Mouse (Mus musculus) liver, postnatal 0 days (tissue): Measurements from ENCODE around the gene Camkv. TPM values are rescaled to one million over a fixed set of nuclear protein-coding genes. Genes with fewer than 3 reads are reported as not detected.

ENCODE experiments used
- ATAC-seq: fragments of 200-750 bp; cut with Nextera tagmentation; 2 replicates; pipeline ENCODE4 v1.8.0; 2017; ENCODE audit warnings: mild to moderate bottlenecking, moderate library complexity
- DNase-seq: peaks from one replicate; pipeline ENCODE4 v3.0.0-alpha.2; 2016
- H3K27ac ChIP-seq: fragments of 300-500 bp; sonication (generic); 2 replicates; pipeline ENCODE4 v1.5.1; 2014; ENCODE audit warnings: antibody characterized with exemption, moderate library complexity, mild to moderate bottlenecking, low read depth
- H3K27me3 ChIP-seq: fragments of 300-500 bp; sonication (generic); 2 replicates; pipeline ENCODE4 v1.6.1; 2014; ENCODE audit warnings: low read length, control low read depth, mixed read lengths; ENCODE audit not compliant: insufficient read depth
- H3K36me3 ChIP-seq: fragments of 300-500 bp; sonication (generic); replicated peaks from 2 replicates; pipeline ENCODE4 v1.6.1; 2014; ENCODE audit warnings: mild to moderate bottlenecking, control low read depth, low read length, moderate library complexity, mixed read lengths; ENCODE audit not compliant: insufficient read depth
- H3K4me1 ChIP-seq: fragments of 300-500 bp; sonication (generic); 2 replicates; pipeline ENCODE4 v1.6.1; 2014; ENCODE audit warnings: antibody characterized with exemption, mild to moderate bottlenecking, control low read depth; ENCODE audit not compliant: insufficient read depth
- H3K4me2 ChIP-seq: fragments of 300-500 bp; sonication (generic); 2 replicates; pipeline ENCODE4 v1.6.1; 2014; ENCODE audit warnings: low read depth, mild to moderate bottlenecking, low read length, moderate library complexity, mixed read lengths
- H3K4me3 ChIP-seq: fragments of 300-500 bp; sonication (generic); 2 replicates; pipeline ENCODE4 v1.5.1; 2014; ENCODE audit warnings: low read depth, low read length
- H3K9ac ChIP-seq: fragments of 300-500 bp; sonication (generic); replicated peaks from 2 replicates; pipeline ENCODE4 v1.6.1; 2014; ENCODE audit warnings: mild to moderate bottlenecking, moderate library complexity
- H3K9me3 ChIP-seq: fragments of 300-500 bp; sonication (generic); 2 replicates; pipeline ENCODE4 v1.6.1; 2016; ENCODE audit warnings: mild to moderate bottlenecking, control low read depth, low read length, mixed read lengths
- CTCF ChIP-seq: sonication (generic); IDR thresholded peaks from 2 replicates; pipeline ENCODE4 v1.5.1; 2016; ENCODE audit warnings: antibody characterized with exemption, low read depth
- EP300 ChIP-seq: IDR thresholded peaks from 2 replicates; pipeline ENCODE4 v1.6.1; 2016; ENCODE audit warnings: antibody characterized with exemption, low read depth, mild to moderate bottlenecking
- WGBS: fragments of 180-500 bp; shearing (Covaris S2); extraction: QIAGEN DNeasy Blood & Tissue Kit; methylation state at CpG from one replicate; pipeline ENCODE4 v1.1.7; 2014; ENCODE audit not compliant: insufficient replicate concordance; 5-methylcytosine and 5-hydroxymethylcytosine counted together
- polyA plus RNA-seq: library from polyadenylated mRNA; unstranded; fragments of >200 nt; fragmentation: Nextera tagmentation; extraction: Ambion mirVana; gene quantifications from 2 replicates; pipeline ENCODE4 v1.2.1, GENCODE M21; 2015

Camkv gene
- polyA plus RNA-seq, 1 experiment from 2014 or later: 0.09 TPM

DNA sequence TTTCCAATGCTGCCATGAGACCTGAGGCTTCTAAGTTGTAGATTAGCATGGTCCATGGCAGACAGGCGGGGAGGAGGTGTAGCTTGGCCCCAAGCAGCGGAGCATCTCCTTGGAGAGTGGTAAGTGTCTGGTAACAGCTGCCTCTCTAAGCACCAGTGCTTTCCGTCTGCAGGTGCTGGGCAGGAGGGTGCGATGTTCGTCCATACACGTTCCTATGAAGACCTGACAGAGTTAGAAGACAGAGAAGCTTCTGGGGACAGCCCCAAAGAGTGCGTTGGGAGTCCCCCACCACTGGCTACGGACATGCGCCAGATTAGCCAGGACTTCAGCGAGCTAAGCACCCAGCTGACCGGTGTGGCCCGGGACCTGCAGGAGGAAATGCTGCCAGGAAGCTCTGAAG lies 35.6 kb upstream of the Camkv start:
- DNase-seq (no peak), ATAC-seq (no peak; the same call in 1 of the 2 replicates)
- 65% methylated on average over 12 of the region's 12 CpGs for WGBS
- Histone ChIP-seq H3K9ac (no peak overlapping the region), H3K36me3 (peaks cover 13% of the 10 kb centered on the region), H3K4me2 (no peak overlapping the region), H3K27me3 (no peaks in the 10 kb centered on the region), H3K27ac (0 out of 2 replicates have a peak overlapping the region, but pooled peaks have one; percentile 8), H3K4me3 (no peak overlapping the region), H3K9me3 (no peaks in the 10 kb centered on the region), H3K4me1 (peaks cover 4% of the 10 kb centered on the region; the same call in 1 of the 2 replicates)
- TF ChIP-seq EP300: no peak
- TF ChIP-seq CTCF: no peak

GRCm38 (mm10) chr9:107900840-107901626 lies 34.4 kb upstream of the Camkv start:
- ATAC-seq: peak; percentile 55
- Histone ChIP-seq H3K9ac (no peak overlapping the region), H3K4me1 (peaks cover 4% of the 10 kb centered on the region), H3K27ac (no peak overlapping the region), H3K9me3 (no peaks in the 10 kb centered on the region), H3K27me3 (no peaks in the 10 kb centered on the region), H3K4me2 (peak overlapping the region; percentile 56), H3K4me3 (peak overlapping the region; percentile 9; the same call in 1 of the 2 replicates), H3K36me3 (peaks cover 13% of the 10 kb centered on the region)
- TF ChIP-seq EP300 (no peak), CTCF (peak; percentile 81)
- DNase-seq: peak; percentile 80
- WGBS: 18% methylated on average over 44 of the region's 44 CpGs

DNA sequence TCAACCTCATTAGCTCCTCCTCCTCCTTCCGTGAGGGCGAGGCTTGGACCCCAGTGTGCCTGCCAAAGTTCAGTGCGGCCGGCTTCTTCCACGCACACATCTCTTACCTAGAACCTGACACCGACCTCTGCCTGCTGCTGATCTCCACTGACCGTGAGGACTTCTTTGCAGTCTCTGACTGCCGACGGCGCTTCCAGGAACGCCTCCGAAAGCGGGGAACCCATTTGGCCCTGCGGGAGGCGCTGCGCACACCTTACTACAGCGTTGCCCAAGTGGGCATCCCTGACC lies 33.9 kb upstream of the Camkv start:
- Histone ChIP-seq H3K36me3 (peaks cover 13% of the 10 kb centered on the region), H3K9me3 (no peaks in the 10 kb centered on the region), H3K27me3 (no peaks in the 10 kb centered on the region), H3K4me3 (no peak overlapping the region), H3K4me2 (peak overlapping the region; percentile 56), H3K27ac (no peak overlapping the region), H3K9ac (no peak overlapping the region), H3K4me1 (peaks cover 6% of the 10 kb centered on the region)
- DNase-seq (no peak), ATAC-seq (no peak)
- 47% methylated on average over 17 of the region's 17 CpGs for WGBS
- no peak for TF ChIP-seq EP300
- no peak for TF ChIP-seq CTCF

DNA sequence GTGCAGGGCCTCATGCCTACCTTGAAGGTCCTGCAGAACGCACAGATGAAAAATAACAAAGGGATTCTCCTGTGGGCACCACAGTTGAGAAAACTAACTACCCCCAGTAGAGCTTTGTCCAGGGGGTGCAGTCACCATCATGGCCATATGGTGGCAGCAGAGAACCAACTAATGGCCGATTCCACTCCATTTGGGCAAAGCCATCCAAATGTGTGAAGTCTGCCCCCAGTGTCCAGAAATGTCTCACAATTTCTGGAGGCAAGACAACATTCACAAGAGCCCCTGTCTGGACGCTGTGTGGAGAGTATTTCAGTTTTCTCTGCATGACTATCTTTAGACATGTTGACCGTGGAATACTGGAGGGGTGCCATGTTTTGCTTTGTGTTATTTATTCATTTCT lies 30.7 kb upstream of the Camkv start:
- Histone ChIP-seq H3K4me1 (peaks cover 29% of the 10 kb centered on the region), H3K9ac (no peak overlapping the region), H3K27me3 (no peaks in the 10 kb centered on the region), H3K4me3 (no peak overlapping the region), H3K4me2 (no peak overlapping the region), H3K9me3 (no peaks in the 10 kb centered on the region), H3K36me3 (peaks cover 10% of the 10 kb centered on the region), H3K27ac (no peak overlapping the region)
- WGBS: 8% methylated on average over 4 of the region's 4 CpGs
- peak; percentile 99 for TF ChIP-seq CTCF
- no peak for TF ChIP-seq EP300
- DNase-seq: peak; percentile 90
- peak; percentile 59 for ATAC-seq

DNA sequence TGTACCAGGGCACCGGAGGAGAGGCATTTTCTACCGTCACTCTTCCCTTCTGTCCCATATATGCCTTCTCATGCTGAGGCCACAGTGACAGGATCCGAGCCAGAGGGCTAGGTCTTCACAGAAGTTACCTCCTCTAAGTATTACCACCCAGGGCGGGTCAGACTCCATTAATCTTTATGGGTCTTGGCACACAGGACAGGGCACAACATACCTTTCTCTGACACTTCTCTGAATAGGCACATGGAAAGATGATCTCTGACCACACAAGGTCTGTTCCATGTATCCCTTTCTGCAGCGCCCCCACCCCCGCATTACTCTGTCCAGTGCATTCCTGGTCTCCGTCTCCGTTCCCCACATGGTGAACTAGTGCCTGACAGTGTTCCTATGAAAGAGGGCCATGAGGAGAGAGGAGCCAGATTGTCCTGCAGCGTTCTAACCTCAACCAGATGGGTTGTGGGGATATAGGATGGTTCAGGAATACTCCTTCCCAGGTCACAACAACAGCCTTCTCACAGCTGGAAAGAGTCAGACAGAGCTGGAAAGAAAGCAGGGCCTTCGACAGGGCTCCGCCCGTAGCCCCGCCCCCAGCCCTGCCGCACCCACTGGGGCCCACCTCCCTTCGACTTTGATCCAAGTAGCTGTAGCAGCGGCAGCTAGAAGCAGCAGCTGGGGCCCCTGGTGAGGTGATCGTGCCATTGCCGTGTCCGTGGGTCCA lies 29.1 kb upstream of the Camkv start, which contains the start of gene Mst1r:
Gene Mst1r, plus strand, starts transcription at position 622 of the 715 bp plus-strand sequence.
- H3K27ac ChIP-seq: peak within 1 kb of the TSS; percentile 7; the same call in 1 of the 2 replicates
- peak within 1 kb of the TSS; percentile 38 for H3K4me3 ChIP-seq
- TF ChIP-seq EP300: no peak
- H3K9ac ChIP-seq: peak within 1 kb of the TSS; percentile 51
- no peaks in the 10 kb centered on the region for H3K9me3 ChIP-seq
- 32% methylated on average over 19 of the region's 19 CpGs for WGBS
- peaks cover 10% of the 10 kb centered on the region for H3K36me3 ChIP-seq
- peak within 1 kb of the TSS; percentile 75 for H3K4me2 ChIP-seq
- ATAC-seq: peak; percentile 70
- H3K27me3 ChIP-seq: no peaks in the 10 kb centered on the region
- DNase-seq: peak; percentile 80
- H3K4me1 ChIP-seq: peaks cover 25% of the 10 kb centered on the region

- peak overlapping the region; percentile 38 for H3K4me3 ChIP-seq
- H3K27ac ChIP-seq: peak overlapping the region; percentile 7; the same call in 1 of the 2 replicates
- no peak for DNase-seq
Measured at GRCm38 (mm10) chr9:107906967-107907800, 28.3 kb upstream of the Camkv start.

More at GRCm38 (mm10) chr9:107906967-107907800, 28.3 kb upstream of the Camkv start:
- Histone ChIP-seq H3K4me2 (peak overlapping the region; percentile 75), H3K4me1 (peaks cover 25% of the 10 kb centered on the region), H3K27me3 (no peaks in the 10 kb centered on the region), H3K9me3 (no peaks in the 10 kb centered on the region), H3K36me3 (peaks cover 5% of the 10 kb centered on the region; the same call in 1 of the 2 replicates), H3K9ac (peak overlapping the region; percentile 51)
- WGBS: 51% methylated on average over 31 of the region's 31 CpGs
- TF ChIP-seq CTCF (no peak), EP300 (no peak)
- ATAC-seq: peak; percentile 42
